Mouse (Mus musculus): ENCODE data around the gene Nodal. TPM values are rescaled to one million over a fixed set of nuclear protein-coding genes. Genes with fewer than 3 reads are reported as not detected.
A peak's percentile ranks its signal among the peaks of the same experiment; 100 is the strongest.

Nodal gene
- polyA plus RNA-seq, 1 experiment = 0.97 TPM

DNA sequence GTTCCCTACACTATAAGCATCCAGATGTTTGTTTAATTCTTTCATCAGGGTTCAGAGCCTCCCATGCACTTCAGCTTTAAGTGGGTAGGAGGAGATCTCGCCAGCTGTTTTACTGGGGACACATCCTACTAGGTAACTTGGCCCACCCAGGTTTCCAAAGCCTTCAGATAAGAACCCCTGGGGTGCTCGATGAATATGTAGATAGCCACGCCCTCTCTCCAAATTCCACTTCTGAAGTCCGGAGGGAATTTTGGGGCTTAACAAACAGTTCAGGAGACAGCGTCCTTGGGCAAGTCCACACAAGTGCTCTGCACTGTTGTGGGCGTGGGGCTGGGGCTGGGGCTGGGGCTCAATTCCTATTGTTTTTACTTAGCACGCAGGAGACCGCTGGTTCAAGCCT is 1.9 kb upstream of the Nodal start:
- Histone ChIP-seq H3K27ac (ENCODE audit: insufficient read depth, low read length) (no peak overlapping the region), H3K27me3 (ENCODE audit: control insufficient read depth, insufficient read depth, low read length) (peaks cover 1% of the 10 kb centered on the region; the same call in 1 of the 2 replicates), H3K4me3 (replicated peaks; ENCODE audit: insufficient read depth, low read depth, low read length) (no peak overlapping the region), H3K4me1 (ENCODE audit: control insufficient read depth, insufficient read depth, low read length) (no peaks in the 10 kb centered on the region; the same call in 1 of the 2 replicates)
- no peak for DNase-seq
- no peak for TF ChIP-seq CTCF (IDR thresholded peaks at IDR 0.05; ENCODE audit: borderline replicate concordance, insufficient read depth, low read depth, low read length)
- TF ChIP-seq POLR2A (IDR thresholded peaks at IDR 0.05; ENCODE audit: borderline replicate concordance, insufficient read depth, low read length) = no peak
- 37% methylated on average over 8 of the region's 8 CpGs for WGBS

DNA sequence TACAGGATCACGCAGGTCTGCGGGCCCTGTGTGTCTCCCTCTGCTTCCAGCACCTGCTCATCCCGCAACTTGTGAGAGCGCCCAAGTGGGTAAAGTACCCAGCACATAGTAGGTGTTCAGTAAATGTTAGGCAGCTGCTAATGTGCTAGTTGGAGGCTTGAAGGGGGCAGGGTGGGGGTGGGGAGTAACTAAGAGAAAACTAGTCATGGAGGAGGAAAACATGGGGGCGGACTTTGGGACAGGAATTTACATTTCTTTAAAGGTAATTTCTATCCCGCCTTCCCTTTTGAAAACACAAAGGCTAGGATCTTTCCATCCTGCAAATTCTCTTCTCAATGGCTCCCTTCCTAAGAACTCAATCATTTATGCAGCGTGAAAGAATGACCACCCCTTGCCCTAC is 1.2 kb upstream of the Nodal start:
- 74% methylated on average over 7 of the region's 7 CpGs for WGBS
- TF ChIP-seq POLR2A (IDR thresholded peaks at IDR 0.05; ENCODE audit: borderline replicate concordance, insufficient read depth, low read length) (no peak), CTCF (IDR thresholded peaks at IDR 0.05; ENCODE audit: borderline replicate concordance, insufficient read depth, low read depth, low read length) (no peak)
- Histone ChIP-seq H3K27me3 (ENCODE audit: control insufficient read depth, insufficient read depth, low read length) (peaks cover 1% of the 10 kb centered on the region; the same call in 1 of the 2 replicates), H3K4me3 (replicated peaks; ENCODE audit: insufficient read depth, low read depth, low read length) (no peak overlapping the region), H3K4me1 (ENCODE audit: control insufficient read depth, insufficient read depth, low read length) (no peaks in the 10 kb centered on the region; the same call in 1 of the 2 replicates), H3K27ac (ENCODE audit: insufficient read depth, low read length) (no peak overlapping the region)
- DNase-seq = no peak

DNA sequence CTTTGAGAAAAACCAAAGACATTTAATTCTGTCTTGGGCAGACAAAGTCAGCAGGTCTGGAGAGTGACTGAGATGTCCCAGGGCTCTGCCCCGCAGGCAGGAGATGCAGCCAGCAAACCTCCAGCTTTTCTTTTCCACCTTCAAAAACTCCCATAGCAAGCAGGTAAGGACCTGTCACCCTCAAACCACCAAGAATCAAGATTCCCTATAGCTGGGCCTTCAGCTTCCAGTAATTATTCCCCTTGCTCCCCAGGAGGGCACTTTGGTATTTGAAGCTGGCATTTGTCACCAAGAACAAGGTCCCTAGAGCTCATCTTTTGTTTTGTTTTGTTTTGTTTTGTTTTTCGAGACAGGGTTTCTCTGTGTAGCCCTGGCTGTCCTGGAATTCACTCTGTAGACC is 726 bp upstream of the Nodal start:
- H3K27me3 ChIP-seq (ENCODE audit: control insufficient read depth, insufficient read depth, low read length) = peaks cover 1% of the 10 kb centered on the region; the same call in 1 of the 2 replicates

DNA sequence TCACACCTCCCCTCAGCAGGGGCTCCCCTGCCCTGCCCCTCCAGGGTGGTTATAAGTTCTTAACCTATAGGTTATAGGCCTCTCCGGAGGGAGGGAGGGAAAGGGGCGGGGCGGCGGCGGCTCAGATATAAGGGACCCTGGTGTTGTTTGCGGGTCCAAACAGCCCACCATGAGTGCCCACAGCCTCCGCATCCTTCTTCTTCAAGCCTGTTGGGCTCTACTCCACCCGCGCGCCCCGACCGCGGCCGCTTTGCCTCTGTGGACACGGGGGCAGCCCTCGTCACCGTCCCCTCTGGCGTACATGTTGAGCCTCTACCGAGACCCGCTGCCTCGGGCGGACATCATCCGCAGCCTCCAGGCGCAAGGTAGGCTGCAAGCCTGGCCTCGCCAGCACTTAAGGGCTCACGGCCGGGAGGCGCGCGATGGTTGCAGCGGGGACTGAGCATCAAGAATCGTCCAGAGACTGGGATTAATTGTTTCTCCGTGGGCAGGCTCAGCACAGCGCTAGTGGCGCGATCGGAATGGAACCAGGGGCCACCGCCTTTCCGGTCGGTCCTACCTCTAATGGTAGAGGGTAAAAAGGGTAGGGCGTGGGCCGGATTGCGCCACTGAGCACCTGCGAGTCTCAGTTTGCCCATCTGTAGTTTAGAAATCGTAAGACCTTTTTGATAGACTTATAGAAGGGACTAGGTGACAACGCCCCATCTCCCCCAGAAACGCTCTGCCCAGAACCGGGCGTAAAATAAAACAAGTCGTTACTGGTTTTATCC is 544 bp downstream of the Nodal start:
- H3K4me1 ChIP-seq (ENCODE audit: control insufficient read depth, insufficient read depth, low read length) = no peaks in the 10 kb centered on the region; the same call in 1 of the 2 replicates
- no peak for TF ChIP-seq CTCF (IDR thresholded peaks at IDR 0.05; ENCODE audit: borderline replicate concordance, insufficient read depth, low read depth, low read length)
- TF ChIP-seq POLR2A (IDR thresholded peaks at IDR 0.05; ENCODE audit: borderline replicate concordance, insufficient read depth, low read length) = no peak
- no peak overlapping the region for H3K27ac ChIP-seq (ENCODE audit: insufficient read depth, low read length)
- peak overlapping the region; percentile 42 for H3K4me3 ChIP-seq (replicated peaks; ENCODE audit: insufficient read depth, low read depth, low read length)
- 4% methylated on average over 50 of the region's 50 CpGs for WGBS
- no peak for DNase-seq
- peaks cover 1% of the 10 kb centered on the region; the same call in 1 of the 2 replicates for H3K27me3 ChIP-seq (ENCODE audit: control insufficient read depth, insufficient read depth, low read length)

More for the DNA sequence above, 726 bp upstream of the Nodal start:
- no peak for TF ChIP-seq CTCF (IDR thresholded peaks at IDR 0.05; ENCODE audit: borderline replicate concordance, insufficient read depth, low read depth, low read length)
- no peak for TF ChIP-seq POLR2A (IDR thresholded peaks at IDR 0.05; ENCODE audit: borderline replicate concordance, insufficient read depth, low read length)
- Histone ChIP-seq H3K4me3 (replicated peaks; ENCODE audit: insufficient read depth, low read depth, low read length) (no peak overlapping the region), H3K4me1 (ENCODE audit: control insufficient read depth, insufficient read depth, low read length) (no peaks in the 10 kb centered on the region; the same call in 1 of the 2 replicates), H3K27ac (ENCODE audit: insufficient read depth, low read length) (no peak overlapping the region)
- WGBS = 66% methylated on average over 2 of the region's 2 CpGs
- no peak for DNase-seq

DNA sequence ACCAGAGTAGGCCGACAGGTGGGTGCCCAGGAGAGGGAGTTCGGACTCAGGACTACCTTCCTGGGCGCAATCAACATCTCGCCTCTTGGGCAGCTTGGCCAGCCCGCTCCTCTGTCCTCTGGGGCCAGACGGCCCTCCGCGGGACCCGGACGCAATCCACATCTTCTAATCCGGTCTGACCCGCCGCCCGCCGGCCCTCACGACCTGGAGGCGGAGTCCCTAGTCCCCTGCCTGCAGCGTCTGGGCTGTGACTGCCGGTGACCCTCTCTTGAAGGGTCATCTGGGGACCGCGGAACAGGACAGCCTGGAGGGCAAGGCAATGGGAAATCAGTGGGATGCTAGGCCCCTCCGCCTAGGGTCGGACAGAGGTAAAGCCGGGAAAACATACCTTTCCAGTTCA is 1.4 kb downstream of the Nodal start:
- 21% methylated on average over 24 of the region's 24 CpGs for WGBS
- no peak overlapping the region for H3K4me3 ChIP-seq (replicated peaks; ENCODE audit: insufficient read depth, low read depth, low read length)
- no peak overlapping the region for H3K27ac ChIP-seq (ENCODE audit: insufficient read depth, low read length)
- H3K27me3 ChIP-seq (ENCODE audit: control insufficient read depth, insufficient read depth, low read length) = peaks cover 1% of the 10 kb centered on the region; the same call in 1 of the 2 replicates
- H3K4me1 ChIP-seq (ENCODE audit: control insufficient read depth, insufficient read depth, low read length) = no peaks in the 10 kb centered on the region; the same call in 1 of the 2 replicates
- no peak for DNase-seq
- TF ChIP-seq CTCF (IDR thresholded peaks at IDR 0.05; ENCODE audit: borderline replicate concordance, insufficient read depth, low read depth, low read length) = no peak
- TF ChIP-seq POLR2A (IDR thresholded peaks at IDR 0.05; ENCODE audit: borderline replicate concordance, insufficient read depth, low read length) = no peak

DNA sequence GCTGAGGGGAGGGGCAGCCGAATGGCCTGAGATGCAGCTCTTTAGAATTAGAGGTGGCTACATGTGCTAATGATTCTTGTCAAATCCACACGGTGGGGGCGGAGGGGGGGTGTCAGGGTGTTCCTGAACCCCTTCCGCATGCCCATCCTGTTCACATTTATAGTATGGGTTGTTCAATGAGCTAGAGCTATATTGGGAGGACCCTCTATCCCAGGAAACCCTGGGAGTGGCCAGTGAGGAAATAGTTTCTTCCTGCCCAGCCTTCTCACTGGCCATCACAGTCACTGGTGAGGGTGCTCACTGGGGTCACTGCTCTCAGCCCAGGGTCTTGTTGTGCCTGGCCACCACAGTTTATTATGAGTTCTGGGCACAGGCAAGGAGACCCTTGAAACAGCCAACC is 2.2 kb downstream of the Nodal start:
- WGBS = 77% methylated on average over 4 of the region's 4 CpGs
- H3K4me3 ChIP-seq (replicated peaks; ENCODE audit: insufficient read depth, low read depth, low read length) = no peak overlapping the region
- TF ChIP-seq POLR2A (IDR thresholded peaks at IDR 0.05; ENCODE audit: borderline replicate concordance, insufficient read depth, low read length) (no peak), CTCF (IDR thresholded peaks at IDR 0.05; ENCODE audit: borderline replicate concordance, insufficient read depth, low read depth, low read length) (no peak)
- no peaks in the 10 kb centered on the region; the same call in 1 of the 2 replicates for H3K4me1 ChIP-seq (ENCODE audit: control insufficient read depth, insufficient read depth, low read length)
- H3K27ac ChIP-seq (ENCODE audit: insufficient read depth, low read length) = no peak overlapping the region
- H3K27me3 ChIP-seq (ENCODE audit: control insufficient read depth, insufficient read depth, low read length) = peaks cover 1% of the 10 kb centered on the region; the same call in 1 of the 2 replicates
- DNase-seq = no peak

DNA sequence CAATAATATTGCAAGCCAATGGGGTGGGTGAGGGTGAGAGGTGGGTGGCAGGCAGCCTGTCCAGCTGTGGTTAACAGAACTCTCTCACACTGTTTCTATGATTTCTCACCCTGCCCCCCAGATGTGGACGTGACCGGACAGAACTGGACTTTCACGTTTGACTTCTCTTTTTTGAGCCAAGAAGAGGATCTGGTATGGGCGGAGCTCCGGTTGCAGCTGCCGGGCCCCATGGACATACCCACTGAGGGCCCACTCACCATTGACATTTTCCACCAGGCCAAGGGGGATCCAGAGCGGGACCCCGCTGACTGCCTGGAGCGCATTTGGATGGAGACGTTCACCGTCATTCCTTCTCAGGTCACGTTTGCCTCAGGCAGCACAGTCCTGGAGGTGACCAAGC is 5.1 kb downstream of the Nodal start:
- DNase-seq = no peak
- Histone ChIP-seq H3K27ac (ENCODE audit: insufficient read depth, low read length) (no peak overlapping the region), H3K27me3 (ENCODE audit: control insufficient read depth, insufficient read depth, low read length) (peaks cover 1% of the 10 kb centered on the region; the same call in 1 of the 2 replicates), H3K4me3 (replicated peaks; ENCODE audit: insufficient read depth, low read depth, low read length) (no peak overlapping the region), H3K4me1 (ENCODE audit: control insufficient read depth, insufficient read depth, low read length) (no peaks in the 10 kb centered on the region; the same call in 1 of the 2 replicates)
- 71% methylated on average over 12 of the region's 12 CpGs for WGBS
- TF ChIP-seq POLR2A (IDR thresholded peaks at IDR 0.05; ENCODE audit: borderline replicate concordance, insufficient read depth, low read length) (no peak), CTCF (IDR thresholded peaks at IDR 0.05; ENCODE audit: borderline replicate concordance, insufficient read depth, low read depth, low read length) (no peak)

DNA sequence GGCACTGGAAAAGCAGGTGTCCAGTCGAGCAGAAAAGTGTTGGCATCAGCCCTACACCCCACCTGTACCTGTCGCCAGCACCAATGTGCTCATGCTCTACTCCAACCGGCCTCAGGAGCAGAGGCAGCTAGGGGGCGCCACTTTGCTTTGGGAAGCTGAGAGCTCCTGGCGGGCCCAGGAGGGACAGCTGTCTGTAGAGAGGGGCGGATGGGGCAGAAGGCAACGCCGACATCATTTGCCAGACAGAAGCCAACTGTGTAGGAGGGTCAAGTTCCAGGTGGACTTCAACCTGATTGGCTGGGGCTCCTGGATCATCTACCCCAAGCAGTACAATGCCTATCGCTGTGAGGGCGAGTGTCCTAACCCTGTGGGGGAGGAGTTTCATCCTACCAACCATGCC is 5.5 kb downstream of the Nodal start:
- no peak for TF ChIP-seq POLR2A (IDR thresholded peaks at IDR 0.05; ENCODE audit: borderline replicate concordance, insufficient read depth, low read length)
- peak; percentile 32; the same call in 1 of the 2 replicates for TF ChIP-seq CTCF (IDR thresholded peaks at IDR 0.05; ENCODE audit: borderline replicate concordance, insufficient read depth, low read depth, low read length)
- no peak overlapping the region for H3K27ac ChIP-seq (ENCODE audit: insufficient read depth, low read length)
- DNase-seq = no peak

More for the DNA sequence above, 5.5 kb downstream of the Nodal start:
- 26% methylated on average over 10 of the region's 10 CpGs for WGBS
- Histone ChIP-seq H3K4me1 (ENCODE audit: control insufficient read depth, insufficient read depth, low read length) (no peaks in the 10 kb centered on the region; the same call in 1 of the 2 replicates), H3K4me3 (replicated peaks; ENCODE audit: insufficient read depth, low read depth, low read length) (no peak overlapping the region), H3K27me3 (ENCODE audit: control insufficient read depth, insufficient read depth, low read length) (no peaks in the 10 kb centered on the region; the same call in 1 of the 2 replicates)
